Mouse (Mus musculus): ENCODE data around the gene Dytn. TPM values are rescaled to one million over a fixed set of nuclear protein-coding genes. Genes with fewer than 3 reads are reported as not detected.
A peak's percentile ranks its signal among the peaks of the same experiment; 100 is the strongest.
"Not testable (repeated sequence)": the region's sequence is repeated elsewhere in the genome, so short reads cannot be mapped to it uniquely, and the experiment has no call there.

Gene Dytn
- polyA plus RNA-seq, 1 experiment from 2014 or later = not detected

GRCm38 (mm10) chr1:63667201-63667948 lies 19.4 kb downstream of the Dytn start:
- H3K36me3 ChIP-seq (ENCODE audit: insufficient read depth, low read length) = no peaks in the 10 kb centered on the region
- no peak overlapping the region for H3K27ac ChIP-seq (ENCODE audit: low read length)
- peaks cover 11% of the 10 kb centered on the region for H3K27me3 ChIP-seq (ENCODE audit: insufficient read depth, low read length)
- H3K4me2 ChIP-seq (replicated peaks; ENCODE audit: low read depth, low read length) = no peak overlapping the region
- H3K4me1 ChIP-seq (ENCODE audit: insufficient read depth, low read length) = 0 out of 2 replicates have a peak, but pooled peaks cover 4% of the 10 kb centered on the region
- H3K9ac ChIP-seq (replicated peaks; ENCODE audit: low read length) = no peak overlapping the region
- ATAC-seq (ENCODE audit: low FRiP score, low TSS enrichment) = no peak
- WGBS = 29% methylated on average over 9 of the region's 9 CpGs
- no peak overlapping the region for H3K4me3 ChIP-seq (ENCODE audit: low read length)
- H3K9me3 ChIP-seq (ENCODE audit: low read length) = no peaks in the 10 kb centered on the region

GRCm38 (mm10) chr1:63666089-63666488 lies 20.6 kb downstream of the Dytn start:
- no peaks in the 10 kb centered on the region for H3K36me3 ChIP-seq (ENCODE audit: insufficient read depth, low read length)
- no peak overlapping the region for H3K9ac ChIP-seq (replicated peaks; ENCODE audit: low read length)
- H3K4me2 ChIP-seq (replicated peaks; ENCODE audit: low read depth, low read length) = no peak overlapping the region
- ATAC-seq (ENCODE audit: low FRiP score, low TSS enrichment) = no peak
- whole genome bisulfite sequencing = 77% methylated on average over 2 of the region's 2 CpGs
- H3K4me3 ChIP-seq (ENCODE audit: low read length) = no peak overlapping the region
- H3K9me3 ChIP-seq (ENCODE audit: low read length) = no peaks in the 10 kb centered on the region
- H3K4me1 ChIP-seq (ENCODE audit: insufficient read depth, low read length) = 0 out of 2 replicates have a peak, but pooled peaks cover 4% of the 10 kb centered on the region
- peaks cover 11% of the 10 kb centered on the region for H3K27me3 ChIP-seq (ENCODE audit: insufficient read depth, low read length)
- H3K27ac ChIP-seq (ENCODE audit: low read length) = no peak overlapping the region

GRCm38 (mm10) chr1:63659591-63659990 lies 27.1 kb downstream of the Dytn start:
- WGBS = 2% methylated on average over 7 of the region's 7 CpGs

GRCm38 (mm10) chr1:63658016-63658415 lies 28.7 kb downstream of the Dytn start:
- no peak for ATAC-seq (ENCODE audit: low FRiP score, low TSS enrichment)
- Histone ChIP-seq H3K36me3 (ENCODE audit: insufficient read depth, low read length) (no peaks in the 10 kb centered on the region), H3K4me1 (ENCODE audit: insufficient read depth, low read length) (no peaks in the 10 kb centered on the region), H3K27me3 (ENCODE audit: insufficient read depth, low read length) (no peaks in the 10 kb centered on the region), H3K9me3 (ENCODE audit: low read length) (no peaks in the 10 kb centered on the region), H3K4me3 (ENCODE audit: low read length) (no peak overlapping the region), H3K4me2 (replicated peaks; ENCODE audit: low read depth, low read length) (no peak overlapping the region), H3K27ac (ENCODE audit: low read length) (no peak overlapping the region), H3K9ac (replicated peaks; ENCODE audit: low read length) (no peak overlapping the region)
- WGBS = 15% methylated on average over 6 of the region's 6 CpGs

More at GRCm38 (mm10) chr1:63659591-63659990, 27.1 kb downstream of the Dytn start:
- H3K4me3 ChIP-seq (ENCODE audit: low read length) = no peak overlapping the region
- no peak overlapping the region for H3K9ac ChIP-seq (replicated peaks; ENCODE audit: low read length)
- peak; percentile 71; the same call in 1 of the 2 replicates for ATAC-seq (ENCODE audit: low FRiP score, low TSS enrichment)
- no peaks in the 10 kb centered on the region for H3K36me3 ChIP-seq (ENCODE audit: insufficient read depth, low read length)
- no peaks in the 10 kb centered on the region for H3K4me1 ChIP-seq (ENCODE audit: insufficient read depth, low read length)
- no peaks in the 10 kb centered on the region for H3K9me3 ChIP-seq (ENCODE audit: low read length)
- H3K27me3 ChIP-seq (ENCODE audit: insufficient read depth, low read length) = no peaks in the 10 kb centered on the region
- no peak overlapping the region for H3K4me2 ChIP-seq (replicated peaks; ENCODE audit: low read depth, low read length)
- H3K27ac ChIP-seq (ENCODE audit: low read length) = no peak overlapping the region

GRCm38 (mm10) chr1:63639921-63640320 lies 46.8 kb downstream of the Dytn start:
- Histone ChIP-seq H3K9ac (replicated peaks; ENCODE audit: low read length) (no peak overlapping the region), H3K4me1 (ENCODE audit: insufficient read depth, low read length) (no peaks in the 10 kb centered on the region), H3K4me2 (replicated peaks; ENCODE audit: low read depth, low read length) (no peak overlapping the region), H3K9me3 (ENCODE audit: low read length) (no peaks in the 10 kb centered on the region), H3K27ac (ENCODE audit: low read length) (no peak overlapping the region), H3K27me3 (ENCODE audit: insufficient read depth, low read length) (no peaks in the 10 kb centered on the region), H3K36me3 (ENCODE audit: insufficient read depth, low read length) (no peaks in the 10 kb centered on the region), H3K4me3 (ENCODE audit: low read length) (no peak overlapping the region)
- WGBS = 80% methylated on average over 6 of the region's 6 CpGs
- no peak for ATAC-seq (ENCODE audit: low FRiP score, low TSS enrichment)

GRCm38 (mm10) chr1:63630390-63630789 lies 56.3 kb downstream of the Dytn start:
- H3K4me3 ChIP-seq (ENCODE audit: low read length); H3K27me3 ChIP-seq (ENCODE audit: insufficient read depth, low read length); H3K9ac ChIP-seq (replicated peaks; ENCODE audit: low read length); H3K36me3 ChIP-seq (ENCODE audit: insufficient read depth, low read length); H3K9me3 ChIP-seq (ENCODE audit: low read length); H3K4me2 ChIP-seq (replicated peaks; ENCODE audit: low read depth, low read length); H3K27ac ChIP-seq (ENCODE audit: low read length); ATAC-seq (ENCODE audit: low FRiP score, low TSS enrichment); H3K4me1 ChIP-seq (ENCODE audit: insufficient read depth, low read length): not testable (repeated sequence)

GRCm38 (mm10) chr1:63628211-63628610 lies 58.5 kb downstream of the Dytn start:
- 20% methylated on average over 2 of the region's 2 CpGs for WGBS
- Histone ChIP-seq H3K4me3 (ENCODE audit: low read length) (no peak overlapping the region), H3K4me2 (replicated peaks; ENCODE audit: low read depth, low read length) (no peak overlapping the region), H3K9ac (replicated peaks; ENCODE audit: low read length) (no peak overlapping the region), H3K27ac (ENCODE audit: low read length) (no peak overlapping the region), H3K4me1 (ENCODE audit: insufficient read depth, low read length) (no peaks in the 10 kb centered on the region), H3K36me3 (ENCODE audit: insufficient read depth, low read length) (no peaks in the 10 kb centered on the region), H3K9me3 (ENCODE audit: low read length) (no peaks in the 10 kb centered on the region), H3K27me3 (ENCODE audit: insufficient read depth, low read length) (no peaks in the 10 kb centered on the region)
- ATAC-seq (ENCODE audit: low FRiP score, low TSS enrichment) = no peak

- Histone ChIP-seq H3K27ac (ENCODE audit: low read length) (no peak within 1 kb of the TSS), H3K36me3 (ENCODE audit: insufficient read depth, low read length) (no peaks in the 10 kb centered on the region), H3K4me1 (ENCODE audit: insufficient read depth, low read length) (no peaks in the 10 kb centered on the region), H3K9me3 (ENCODE audit: low read length) (no peaks in the 10 kb centered on the region), H3K27me3 (ENCODE audit: insufficient read depth, low read length) (no peaks in the 10 kb centered on the region), H3K4me2 (replicated peaks; ENCODE audit: low read depth, low read length) (no peak within 1 kb of the TSS), H3K4me3 (ENCODE audit: low read length) (no peak within 1 kb of the TSS), H3K9ac (replicated peaks; ENCODE audit: low read length) (no peak within 1 kb of the TSS)
- WGBS = 84% methylated on average over 3 of the region's 3 CpGs
- no peak for ATAC-seq (ENCODE audit: low FRiP score, low TSS enrichment)
Observed at GRCm38 (mm10) chr1:63615668-63616067, 71.1 kb downstream of the Dytn start, which contains the start of gene Gm39653. Gm39653 (plus strand) TSS chr1:63615968.

- 2% methylated on average over 11 of the region's 11 CpGs for WGBS
- Histone ChIP-seq H3K36me3 (ENCODE audit: insufficient read depth, low read length) (no peaks in the 10 kb centered on the region), H3K27me3 (ENCODE audit: insufficient read depth, low read length) (no peaks in the 10 kb centered on the region), H3K27ac (ENCODE audit: low read length) (no peak overlapping the region), H3K9me3 (ENCODE audit: low read length) (no peaks in the 10 kb centered on the region), H3K4me2 (replicated peaks; ENCODE audit: low read depth, low read length) (no peak overlapping the region), H3K9ac (replicated peaks; ENCODE audit: low read length) (no peak overlapping the region), H3K4me1 (ENCODE audit: insufficient read depth, low read length) (no peaks in the 10 kb centered on the region), H3K4me3 (ENCODE audit: low read length) (no peak overlapping the region)
- ATAC-seq (ENCODE audit: low FRiP score, low TSS enrichment) = no peak
Observed at GRCm38 (mm10) chr1:63614594-63614993, 72.1 kb downstream of the Dytn start.

- ATAC-seq (ENCODE audit: low FRiP score, low TSS enrichment) = no peak
- no peaks in the 10 kb centered on the region for H3K27me3 ChIP-seq (ENCODE audit: insufficient read depth, low read length)
- H3K36me3 ChIP-seq (ENCODE audit: insufficient read depth, low read length) = no peaks in the 10 kb centered on the region
- no peak overlapping the region for H3K9ac ChIP-seq (replicated peaks; ENCODE audit: low read length)
- WGBS = 91% methylated on average over 4 of the region's 4 CpGs
- no peak overlapping the region for H3K27ac ChIP-seq (ENCODE audit: low read length)
- H3K4me3 ChIP-seq (ENCODE audit: low read length) = no peak overlapping the region
- H3K4me1 ChIP-seq (ENCODE audit: insufficient read depth, low read length) = no peaks in the 10 kb centered on the region
- H3K9me3 ChIP-seq (ENCODE audit: low read length) = 0 out of 2 replicates have a peak, but pooled peaks cover 2% of the 10 kb centered on the region
- H3K4me2 ChIP-seq (replicated peaks; ENCODE audit: low read depth, low read length) = no peak overlapping the region
Observed at GRCm38 (mm10) chr1:63609613-63610012, 77.1 kb downstream of the Dytn start.

Data from kidney, embryonic 16.5 days (tissue).